Mouse (Mus musculus) heart, adult 2 months (tissue): Measurements from ENCODE around the gene Jaml.

Experiments
- CTCF ChIP-seq: fragments of 200-600 bp; IDR thresholded peaks from 2 replicates; pipeline ENCODE4 v1.8.1; 2022; ENCODE audit warnings: antibody characterized with exemption, mild to moderate bottlenecking, moderate library complexity
- EP300 ChIP-seq: fragments of 200-500 bp; IDR thresholded peaks from 2 replicates; pipeline ENCODE4 v1.6.1; 2011; ENCODE audit warnings: low read depth, low read length, control low read depth; ENCODE audit not compliant: insufficient read depth
- POLR2A ChIP-seq: fragments of 200-500 bp; IDR thresholded peaks from 2 replicates; pipeline ENCODE4 v1.6.1; 2011; ENCODE audit warnings: mild to moderate bottlenecking, low read depth, low read length, control low read depth; ENCODE audit not compliant: insufficient read depth

DNA sequence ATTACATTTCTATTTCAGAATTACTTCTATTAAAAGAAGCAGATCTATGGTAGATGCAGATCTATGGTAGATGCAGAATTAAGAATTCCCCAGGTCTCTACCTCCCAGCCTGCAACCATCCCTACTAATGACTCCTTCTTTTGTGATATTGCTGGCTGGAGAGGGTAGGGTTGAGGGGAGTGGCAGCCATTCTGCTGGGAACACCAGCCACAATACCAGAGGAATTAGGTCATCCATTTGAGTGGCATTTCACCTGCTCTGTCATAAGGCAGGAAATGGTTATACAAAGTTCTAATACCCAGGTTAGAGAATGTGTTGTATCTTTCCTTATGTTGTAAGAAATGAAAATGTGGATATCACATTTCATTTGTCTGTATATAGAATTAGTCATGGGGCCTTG lies 9.1 kb downstream of the Jaml start:
- TF ChIP-seq CTCF = no peak
- TF ChIP-seq POLR2A = no peak
- no peak for TF ChIP-seq EP300
